Comparison of ENCODE assay signal across 9 mouse cellular contexts in the genomic region with DNA sequence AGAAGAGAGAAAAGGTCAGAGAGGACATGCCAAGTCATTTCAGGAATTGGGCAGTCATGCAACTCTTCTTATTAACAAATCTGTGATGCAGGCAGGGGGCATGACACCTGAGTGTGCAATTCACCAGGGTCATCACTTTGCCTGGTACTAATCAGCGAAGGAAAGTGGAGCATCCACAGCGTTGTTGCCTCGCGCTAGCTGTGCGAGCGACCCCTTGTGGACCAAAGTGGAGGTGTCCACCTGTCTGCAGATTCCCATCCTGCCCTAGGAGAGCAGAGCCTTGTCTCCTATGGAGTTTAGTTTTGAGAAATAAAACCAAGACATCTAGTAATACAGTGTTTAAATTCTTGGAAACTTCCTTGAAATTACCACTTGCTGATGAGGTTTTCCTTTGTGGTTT.
DNase-seq lines count a peak whose midpoint lies in the region; ATAC-seq and TF ChIP-seq lines count a peak whose summit lies in the region.
"Had no signal": no experiment of that assay in that cellular context is flagged by ENCODE, and none has a peak within 500 bp of the region (broad histone marks: within the 10 kb centered on the region; RNA-seq: fewer than 3 reads in every experiment).

No protein-coding gene starts in this region.

- no peaks in the 10 kb centered on the region for H3K36me3 ChIP-seq in hindbrain, embryonic 11.5 days (ENCODE audit: control insufficient read depth, insufficient read depth, low read length)
- H3K36me3 ChIP-seq in hindbrain, embryonic 12.5 days: no peaks in the 10 kb centered on the region
- no peaks in the 10 kb centered on the region for H3K36me3 ChIP-seq in ES-Bruce4 (ENCODE audit: control insufficient read depth, insufficient read depth, low read length, poor library complexity, severe bottlenecking)
- H3K36me3 ChIP-seq: heart, embryonic 15.5 days had no signal

- no peaks in the 10 kb centered on the region for H3K27me3 ChIP-seq in hindbrain, embryonic 11.5 days (ENCODE audit: control insufficient read depth, insufficient read depth, low read length)
- H3K27me3 ChIP-seq in hindbrain, embryonic 12.5 days: no peaks in the 10 kb centered on the region
- no peaks in the 10 kb centered on the region; the same call in 1 of the 2 replicates for H3K27me3 ChIP-seq in ES-Bruce4 (ENCODE audit: control insufficient read depth, insufficient read depth, low read length, poor library complexity, severe bottlenecking)
- H3K27me3 ChIP-seq: heart, embryonic 15.5 days had no signal

- H3K4me2 ChIP-seq in hindbrain, embryonic 11.5 days (replicated peaks; ENCODE audit: low read depth, low read length): no peak overlapping the region
- H3K4me2 ChIP-seq in hindbrain, embryonic 12.5 days (replicated peaks): no peak overlapping the region
- H3K4me2 ChIP-seq: heart, embryonic 15.5 days had no signal

- WGBS in hindbrain, embryonic 11.5 days: 7% methylated on average over 6 of the region's 6 CpGs
- 10% methylated on average over 6 of the region's 6 CpGs for WGBS in hindbrain, embryonic 12.5 days

- intact Hi-C loops in left cerebral cortex, postnatal 10 days (cut with DNase I): no loop called here

- peak; percentile 72 for DNase-seq in hindbrain, embryonic 11.5 days (ENCODE audit: low spot score)
- peak; percentile 36 for DNase-seq in cerebellum, adult 11-12 months
- DNase-seq in left cerebral cortex, postnatal 10 days (ENCODE audit: extremely low spot score in 1 of 2, low spot score in 2 of 2): peak; percentile 33 to 58
- peak; percentile 49 for DNase-seq in right cerebral cortex, adult 18-20 months

- no peak for TF ChIP-seq POLR2A in ES-Bruce4 (IDR thresholded peaks at IDR 0.05; ENCODE audit: insufficient read depth, low read length)

- peak; percentile 79 for TF ChIP-seq CTCF in ES-Bruce4 (IDR thresholded peaks at IDR 0.05; ENCODE audit: low read depth, low read length)

- no peaks in the 10 kb centered on the region for H3K4me1 ChIP-seq in hindbrain, embryonic 11.5 days (replicated peaks; ENCODE audit: control insufficient read depth, insufficient read depth, low read length)
- peaks cover 2% of the 10 kb centered on the region; the same call in 1 of the 2 replicates for H3K4me1 ChIP-seq in hindbrain, embryonic 12.5 days
- H3K4me1 ChIP-seq in ES-Bruce4 (ENCODE audit: control insufficient read depth, insufficient read depth, low read length): no peaks in the 10 kb centered on the region
- H3K4me1 ChIP-seq: heart, embryonic 15.5 days had no signal

- no peak overlapping the region for H3K9ac ChIP-seq in hindbrain, embryonic 11.5 days (ENCODE audit: low read depth, low read length)
- no peak overlapping the region for H3K9ac ChIP-seq in hindbrain, embryonic 12.5 days
- H3K9ac ChIP-seq in ES-Bruce4 (ENCODE audit: low read depth, poor library complexity, severe bottlenecking): no peak overlapping the region
- H3K9ac ChIP-seq: heart, embryonic 15.5 days had no signal

- no peak for TF ChIP-seq EP300 in ES-Bruce4 (IDR thresholded peaks at IDR 0.05; ENCODE audit: insufficient read depth, low read depth, low read length)

- ATAC-seq in hindbrain, embryonic 11.5 days (ENCODE audit: low FRiP score): no peak; the same call in 1 of the 2 replicates
- ATAC-seq in hindbrain, embryonic 12.5 days (ENCODE audit: low FRiP score): no peak
- ATAC-seq in frontal cortex, adult (ENCODE audit: low TSS enrichment): peak; percentile 78
- no peak for ATAC-seq in monocyte, adult 5-6 weeks (replicated peaks; ENCODE audit: insufficient number of reproducible peaks, low FRiP score, low TSS enrichment, poor library complexity, severe bottlenecking)

- no peak overlapping the region for H3K4me3 ChIP-seq in hindbrain, embryonic 11.5 days (ENCODE audit: low read depth, low read length)
- H3K4me3 ChIP-seq in hindbrain, embryonic 12.5 days: no peak overlapping the region
- no peak overlapping the region for H3K4me3 ChIP-seq in ES-Bruce4 (ENCODE audit: low read depth, low read length)
- H3K4me3 ChIP-seq: heart, embryonic 15.5 days had no signal

- H3K27ac ChIP-seq in hindbrain, embryonic 11.5 days (ENCODE audit: low read depth, low read length): no peak overlapping the region
- no peak overlapping the region for H3K27ac ChIP-seq in hindbrain, embryonic 12.5 days
- no peak overlapping the region for H3K27ac ChIP-seq in ES-Bruce4 (ENCODE audit: insufficient read depth, low read length)
- H3K27ac ChIP-seq: heart, embryonic 15.5 days had no signal

- H3K9me3 ChIP-seq in hindbrain, embryonic 11.5 days (ENCODE audit: control insufficient read depth, low read length): no peaks in the 10 kb centered on the region
- no peaks in the 10 kb centered on the region for H3K9me3 ChIP-seq in hindbrain, embryonic 12.5 days (replicated peaks)
- no peaks in the 10 kb centered on the region for H3K9me3 ChIP-seq in ES-Bruce4 (replicated peaks; ENCODE audit: control insufficient read depth, insufficient read depth, low read length, poor library complexity, severe bottlenecking)
- H3K9me3 ChIP-seq: heart, embryonic 15.5 days had no signal
